Mouse (Mus musculus): ENCODE data around the gene Kcnn1. TPM values are rescaled to one million over a fixed set of nuclear protein-coding genes. Genes with fewer than 3 reads are reported as not detected.
A peak's percentile ranks its signal among the peaks of the same experiment; 100 is the strongest.
"Not testable (repeated sequence)": the region's sequence is repeated elsewhere in the genome, so short reads cannot be mapped to it uniquely, and the experiment has no call there.

Gene Kcnn1
- polyA plus RNA-seq, 1 experiment from 2014 or later, result 1.6 TPM

DNA sequence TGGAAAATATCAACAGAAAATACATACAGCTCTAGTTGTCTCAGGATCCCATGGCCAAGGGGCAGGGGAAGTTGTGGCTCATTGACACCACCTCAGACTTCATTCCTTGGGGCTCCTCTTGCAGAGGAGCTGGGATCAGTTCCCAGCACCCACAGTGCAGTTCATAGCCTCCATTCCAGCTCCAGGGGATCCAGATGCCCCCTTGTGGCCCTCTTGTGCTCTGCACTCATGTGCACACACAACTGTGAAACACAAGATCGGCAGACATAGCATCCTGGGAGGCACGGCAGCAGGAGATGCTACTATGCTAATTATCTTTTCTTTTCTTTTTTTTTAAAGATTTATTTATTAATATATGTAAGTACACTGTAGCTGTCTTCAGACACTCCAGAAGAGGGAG, 36.0 kb downstream of the Kcnn1 start:
- Histone ChIP-seq H3K9ac (replicated peaks; ENCODE audit: low read depth, low read length) (no peak overlapping the region), H3K9me3 (ENCODE audit: control insufficient read depth, low read depth, low read length) (no peaks in the 10 kb centered on the region), H3K4me1 (ENCODE audit: control insufficient read depth, insufficient read depth, low read length) (no peaks in the 10 kb centered on the region), H3K36me3 (ENCODE audit: control insufficient read depth, insufficient read depth, low read length) (no peaks in the 10 kb centered on the region), H3K4me3 (ENCODE audit: low read depth, low read length) (no peak overlapping the region), H3K27ac (ENCODE audit: low read length) (no peak overlapping the region), H3K27me3 (ENCODE audit: control insufficient read depth, insufficient read depth, low read length) (no peaks in the 10 kb centered on the region), H3K4me2 (replicated peaks; ENCODE audit: low read depth, low read length) (no peak overlapping the region)
- no peak for ATAC-seq (ENCODE audit: insufficient number of reproducible peaks, insufficient read depth, low FRiP score, low read depth)
- 96% methylated on average over 2 of the region's 2 CpGs for WGBS

DNA sequence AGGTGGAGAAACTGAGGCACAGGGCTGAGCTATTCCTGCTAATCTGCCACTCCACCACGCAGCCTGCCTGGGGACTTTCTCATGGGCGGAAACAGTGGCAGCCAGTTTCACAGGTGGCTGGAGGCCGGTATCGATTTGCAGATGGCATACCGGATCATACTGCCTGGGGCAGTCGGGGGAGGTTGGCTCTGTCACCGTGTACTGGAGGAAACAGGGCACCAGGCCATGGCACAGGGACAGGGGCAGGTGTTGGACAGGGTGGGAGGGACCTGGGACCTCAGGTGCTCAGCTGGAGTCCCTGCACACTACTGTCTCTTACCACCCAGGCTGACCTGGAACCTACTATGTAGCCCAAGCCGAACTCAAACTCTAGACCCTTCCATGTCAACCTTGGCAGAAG, 37.2 kb downstream of the Kcnn1 start:
- Histone ChIP-seq H3K4me3 (ENCODE audit: low read depth, low read length) (no peak overlapping the region), H3K36me3 (ENCODE audit: control insufficient read depth, insufficient read depth, low read length) (no peaks in the 10 kb centered on the region), H3K27ac (ENCODE audit: low read length) (no peak overlapping the region), H3K9me3 (ENCODE audit: control insufficient read depth, low read depth, low read length) (no peaks in the 10 kb centered on the region), H3K4me1 (ENCODE audit: control insufficient read depth, insufficient read depth, low read length) (no peaks in the 10 kb centered on the region; the same call in 1 of the 2 replicates), H3K4me2 (replicated peaks; ENCODE audit: low read depth, low read length) (no peak overlapping the region), H3K9ac (replicated peaks; ENCODE audit: low read depth, low read length) (no peak overlapping the region), H3K27me3 (ENCODE audit: control insufficient read depth, insufficient read depth, low read length) (no peaks in the 10 kb centered on the region)
- 87% methylated on average over 8 of the region's 8 CpGs for WGBS
- no peak for ATAC-seq (ENCODE audit: insufficient number of reproducible peaks, insufficient read depth, low FRiP score, low read depth)

DNA sequence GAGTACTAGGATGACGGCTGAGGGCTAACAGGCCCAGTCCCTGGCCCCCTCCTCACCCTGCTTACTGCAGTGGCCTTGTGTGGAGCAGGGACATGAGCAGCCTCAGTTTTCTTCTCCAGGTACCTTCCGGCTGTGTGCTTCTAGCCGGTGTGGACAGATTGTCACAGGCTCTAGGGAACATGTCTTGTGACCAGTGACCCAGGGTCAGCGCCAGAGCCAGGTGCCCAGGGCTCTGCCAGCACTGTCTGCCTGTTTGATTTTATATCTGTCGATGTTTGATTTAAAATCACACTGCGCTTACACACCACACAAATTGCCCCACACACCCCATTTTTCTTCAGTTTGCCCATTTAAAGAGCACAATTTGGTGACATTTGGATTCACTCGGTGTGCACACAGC, 39.3 kb downstream of the Kcnn1 start:
- WGBS, result 88% methylated on average over 7 of the region's 7 CpGs
- no peak for ATAC-seq (ENCODE audit: insufficient number of reproducible peaks, insufficient read depth, low FRiP score, low read depth)
- no peaks in the 10 kb centered on the region for H3K27me3 ChIP-seq (ENCODE audit: control insufficient read depth, insufficient read depth, low read length)
- no peak overlapping the region for H3K4me2 ChIP-seq (replicated peaks; ENCODE audit: low read depth, low read length)
- no peaks in the 10 kb centered on the region for H3K36me3 ChIP-seq (ENCODE audit: control insufficient read depth, insufficient read depth, low read length)
- H3K27ac ChIP-seq (ENCODE audit: low read length), result no peak overlapping the region
- no peak overlapping the region for H3K4me3 ChIP-seq (ENCODE audit: low read depth, low read length)
- H3K9ac ChIP-seq (replicated peaks; ENCODE audit: low read depth, low read length), result no peak overlapping the region
- H3K4me1 ChIP-seq (ENCODE audit: control insufficient read depth, insufficient read depth, low read length), result peaks cover 4% of the 10 kb centered on the region; the same call in 1 of the 2 replicates
- H3K9me3 ChIP-seq (ENCODE audit: control insufficient read depth, low read depth, low read length), result 0 out of 2 replicates have a peak, but pooled peaks cover 2% of the 10 kb centered on the region

DNA sequence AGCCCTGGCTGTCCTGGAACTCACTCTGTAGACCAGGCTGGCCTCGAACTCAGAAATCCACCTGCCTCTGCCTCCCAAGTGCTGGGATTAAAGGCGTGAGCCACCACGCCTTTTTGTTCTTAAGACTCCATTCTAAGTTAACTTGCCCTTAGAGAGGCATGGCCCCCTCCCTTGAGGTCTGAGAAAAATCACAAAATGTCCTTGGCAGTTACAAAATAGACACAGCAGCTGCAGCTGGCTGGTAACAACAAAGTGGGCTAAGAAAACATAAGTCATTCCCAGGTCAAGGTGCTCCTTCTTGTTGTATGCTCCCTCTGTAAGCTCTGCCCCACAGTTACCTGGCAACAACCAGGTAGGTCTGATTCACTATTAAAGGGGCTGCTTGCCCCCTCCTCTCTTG, 40.5 kb downstream of the Kcnn1 start:
- WGBS, result 74% methylated on average over 3 of the region's 3 CpGs
- not testable (repeated sequence) for H3K4me2 ChIP-seq (replicated peaks; ENCODE audit: low read depth, low read length); H3K9me3 ChIP-seq (ENCODE audit: control insufficient read depth, low read depth, low read length); H3K27me3 ChIP-seq (ENCODE audit: control insufficient read depth, insufficient read depth, low read length); H3K4me1 ChIP-seq (ENCODE audit: control insufficient read depth, insufficient read depth, low read length); H3K4me3 ChIP-seq (ENCODE audit: low read depth, low read length); H3K27ac ChIP-seq (ENCODE audit: low read length); H3K9ac ChIP-seq (replicated peaks; ENCODE audit: low read depth, low read length); H3K36me3 ChIP-seq (ENCODE audit: control insufficient read depth, insufficient read depth, low read length); ATAC-seq (ENCODE audit: insufficient number of reproducible peaks, insufficient read depth, low FRiP score, low read depth)

DNA sequence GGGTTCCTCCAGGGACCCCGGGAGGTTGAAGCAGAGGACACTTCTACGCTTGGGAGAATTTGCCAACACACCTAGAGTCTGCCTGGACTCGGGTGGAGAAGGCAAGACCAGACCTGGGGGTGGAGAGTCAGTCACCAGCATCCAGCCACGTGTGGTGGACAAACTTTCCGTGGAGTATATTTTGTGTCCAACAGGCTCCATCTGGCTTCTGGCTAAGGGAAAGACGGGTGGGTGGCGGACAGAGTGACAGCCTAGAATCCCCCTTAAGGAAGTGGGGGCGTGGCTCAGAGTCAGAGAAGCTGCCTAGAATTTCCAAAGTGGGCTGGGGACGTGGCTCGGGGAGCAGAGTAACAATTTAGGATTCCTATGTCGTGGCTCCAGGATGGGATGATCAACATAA, 41.1 kb downstream of the Kcnn1 start:
- no peak overlapping the region for H3K4me3 ChIP-seq (ENCODE audit: low read depth, low read length)
- H3K36me3 ChIP-seq (ENCODE audit: control insufficient read depth, insufficient read depth, low read length), result no peaks in the 10 kb centered on the region
- H3K27me3 ChIP-seq (ENCODE audit: control insufficient read depth, insufficient read depth, low read length), result no peaks in the 10 kb centered on the region
- H3K9ac ChIP-seq (replicated peaks; ENCODE audit: low read depth, low read length), result no peak overlapping the region
- H3K9me3 ChIP-seq (ENCODE audit: control insufficient read depth, low read depth, low read length), result 0 out of 2 replicates have a peak, but pooled peaks cover 2% of the 10 kb centered on the region
- peaks cover 4% of the 10 kb centered on the region; the same call in 1 of the 2 replicates for H3K4me1 ChIP-seq (ENCODE audit: control insufficient read depth, insufficient read depth, low read length)
- no peak overlapping the region for H3K4me2 ChIP-seq (replicated peaks; ENCODE audit: low read depth, low read length)
- H3K27ac ChIP-seq (ENCODE audit: low read length), result no peak overlapping the region
- WGBS, result 34% methylated on average over 11 of the region's 11 CpGs
- ATAC-seq (ENCODE audit: insufficient number of reproducible peaks, insufficient read depth, low FRiP score, low read depth), result no peak

DNA sequence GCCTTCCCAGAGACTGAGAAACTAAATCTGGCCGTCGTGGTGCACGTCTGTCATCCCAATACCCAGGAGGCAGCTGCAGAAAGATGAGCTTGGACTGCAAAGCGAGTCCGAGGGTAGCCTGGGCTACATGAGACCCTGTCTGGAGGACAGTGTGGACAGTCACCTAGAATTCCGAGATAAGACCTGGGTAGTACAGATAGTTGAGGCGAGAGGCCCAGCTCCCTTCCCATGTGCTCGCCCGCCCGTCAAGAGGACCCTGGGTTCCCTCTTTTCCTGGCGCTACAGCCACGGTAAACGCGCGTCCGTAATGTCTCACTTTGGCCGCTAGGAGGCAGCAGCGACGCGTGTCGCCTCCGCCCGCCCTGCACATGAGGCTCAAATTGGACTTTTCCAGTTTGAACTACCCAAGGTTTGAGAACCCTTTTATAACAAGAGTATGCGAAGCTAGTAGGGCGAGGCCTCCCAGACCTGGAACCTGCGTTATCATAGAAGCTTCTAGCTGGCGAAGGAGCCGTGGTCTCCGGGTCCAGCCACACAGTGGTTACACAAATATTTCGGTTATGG, 41.6 kb downstream of the Kcnn1 start:
- 0 out of 2 replicates have a peak, but pooled peaks cover 2% of the 10 kb centered on the region for H3K27me3 ChIP-seq (ENCODE audit: control insufficient read depth, insufficient read depth, low read length)
- H3K27ac ChIP-seq (ENCODE audit: low read length), result no peak overlapping the region
- H3K9ac ChIP-seq (replicated peaks; ENCODE audit: low read depth, low read length), result no peak overlapping the region
- no peak overlapping the region for H3K4me3 ChIP-seq (ENCODE audit: low read depth, low read length)
- 16% methylated on average over 30 of the region's 30 CpGs for WGBS
- H3K4me1 ChIP-seq (ENCODE audit: control insufficient read depth, insufficient read depth, low read length), result peaks cover 4% of the 10 kb centered on the region; the same call in 1 of the 2 replicates
- no peak overlapping the region for H3K4me2 ChIP-seq (replicated peaks; ENCODE audit: low read depth, low read length)
- 0 out of 2 replicates have a peak, but pooled peaks cover 2% of the 10 kb centered on the region for H3K9me3 ChIP-seq (ENCODE audit: control insufficient read depth, low read depth, low read length)
- H3K36me3 ChIP-seq (ENCODE audit: control insufficient read depth, insufficient read depth, low read length), result no peaks in the 10 kb centered on the region
- ATAC-seq (ENCODE audit: insufficient number of reproducible peaks, insufficient read depth, low FRiP score, low read depth), result peak; percentile 25; the same call in 1 of the 2 replicates

DNA sequence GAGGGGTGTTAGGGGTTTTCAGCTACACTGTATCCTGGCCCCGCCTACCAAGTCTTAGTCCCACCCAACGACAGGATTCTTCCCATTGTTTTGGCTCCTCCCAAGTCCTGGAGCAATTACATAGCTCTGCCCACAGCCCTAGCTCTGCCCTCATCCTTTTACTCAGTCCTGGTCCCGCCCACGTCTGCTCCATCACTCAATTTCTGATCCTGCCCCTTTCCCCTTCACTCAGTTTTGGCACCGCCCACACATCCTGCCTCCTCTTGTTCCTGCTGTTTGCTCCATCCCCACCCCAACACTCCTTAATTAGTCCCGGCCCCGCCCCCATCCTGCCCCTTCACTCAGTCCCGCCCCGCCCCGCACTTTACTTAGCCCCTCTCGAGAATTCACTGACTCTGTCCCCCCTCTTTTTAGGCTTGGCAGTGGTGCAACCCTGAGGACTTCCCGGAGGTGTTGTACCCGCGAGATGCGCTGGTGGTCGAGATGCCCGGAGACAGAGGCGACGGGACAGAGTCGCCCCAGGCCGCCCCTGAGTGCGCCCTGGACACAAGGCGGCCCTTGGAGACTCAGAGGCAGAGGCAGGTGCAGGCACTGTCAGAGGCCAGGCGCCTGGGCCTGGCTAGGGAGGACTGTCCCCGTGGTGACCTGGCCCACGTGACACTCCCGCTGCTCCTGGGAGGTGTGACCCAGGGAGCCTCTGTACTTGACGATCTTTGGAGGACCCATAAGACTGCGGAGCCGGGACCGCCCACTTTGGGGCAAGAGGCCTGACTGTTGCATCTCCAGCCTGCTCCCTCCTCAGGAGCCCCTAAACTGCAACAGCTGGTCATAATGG, 42.7 kb downstream of the Kcnn1 start:
- Histone ChIP-seq H3K4me3 (ENCODE audit: low read depth, low read length) (no peak overlapping the region), H3K9ac (replicated peaks; ENCODE audit: low read depth, low read length) (no peak overlapping the region), H3K9me3 (ENCODE audit: control insufficient read depth, low read depth, low read length) (0 out of 2 replicates have a peak, but pooled peaks cover 2% of the 10 kb centered on the region), H3K27ac (ENCODE audit: low read length) (no peak overlapping the region), H3K36me3 (ENCODE audit: control insufficient read depth, insufficient read depth, low read length) (no peaks in the 10 kb centered on the region), H3K27me3 (ENCODE audit: control insufficient read depth, insufficient read depth, low read length) (0 out of 2 replicates have a peak, but pooled peaks cover 9% of the 10 kb centered on the region), H3K4me2 (replicated peaks; ENCODE audit: low read depth, low read length) (peak overlapping the region; percentile 16; the same call in 1 of the 2 replicates), H3K4me1 (ENCODE audit: control insufficient read depth, insufficient read depth, low read length) (peaks cover 4% of the 10 kb centered on the region; the same call in 1 of the 2 replicates)
- WGBS, result 3% methylated on average over 31 of the region's 31 CpGs
- ATAC-seq (ENCODE audit: insufficient number of reproducible peaks, insufficient read depth, low FRiP score, low read depth), result peak; percentile 79

DNA sequence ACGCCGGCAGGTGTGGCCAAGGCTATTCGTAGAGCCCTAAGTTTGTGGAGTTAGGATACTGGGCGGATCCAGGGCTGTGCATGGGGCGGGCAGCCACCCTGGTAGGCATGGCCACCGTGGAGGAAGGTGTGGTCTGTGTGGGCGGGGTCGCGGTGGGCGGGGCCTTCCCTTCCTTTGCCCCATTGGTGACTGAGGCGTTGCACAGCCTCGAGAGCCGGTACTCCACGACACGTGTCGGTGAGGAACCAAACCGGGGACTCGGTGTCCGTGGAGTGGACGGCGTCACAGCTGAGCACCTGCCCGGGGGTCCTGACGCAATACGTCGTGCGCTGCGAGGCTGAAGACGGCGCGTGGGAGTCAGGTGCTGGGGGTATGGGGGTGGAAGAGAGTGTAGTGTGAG, 46.4 kb downstream of the Kcnn1 start:
- no peak overlapping the region; the same call in 1 of the 2 replicates for H3K4me3 ChIP-seq (ENCODE audit: low read depth, low read length)
- H3K4me2 ChIP-seq (replicated peaks; ENCODE audit: low read depth, low read length), result peak overlapping the region; percentile 32
- peaks cover 4% of the 10 kb centered on the region; the same call in 1 of the 2 replicates for H3K4me1 ChIP-seq (ENCODE audit: control insufficient read depth, insufficient read depth, low read length)
- peak; percentile 70 for ATAC-seq (ENCODE audit: insufficient number of reproducible peaks, insufficient read depth, low FRiP score, low read depth)
- H3K27me3 ChIP-seq (ENCODE audit: control insufficient read depth, insufficient read depth, low read length), result 0 out of 2 replicates have a peak, but pooled peaks cover 9% of the 10 kb centered on the region
- 7% methylated on average over 30 of the region's 30 CpGs for WGBS
- no peak overlapping the region for H3K27ac ChIP-seq (ENCODE audit: low read length)
- 0 out of 2 replicates have a peak, but pooled peaks cover 2% of the 10 kb centered on the region for H3K9me3 ChIP-seq (ENCODE audit: control insufficient read depth, low read depth, low read length)
- no peaks in the 10 kb centered on the region for H3K36me3 ChIP-seq (ENCODE audit: control insufficient read depth, insufficient read depth, low read length)
- no peak overlapping the region for H3K9ac ChIP-seq (replicated peaks; ENCODE audit: low read depth, low read length)

Data from stomach, embryonic 14.5 days (tissue).